Mouse (Mus musculus) hindbrain, embryonic 16.5 days (tissue): Measurements from ENCODE around the gene Olfr1012. TPM values are rescaled to one million over a fixed set of nuclear protein-coding genes. Genes with fewer than 3 reads are reported as not detected.
"Not testable (repeated sequence)": the region's sequence is repeated elsewhere in the genome, so short reads cannot be mapped to it uniquely, and the experiment has no call there.

ENCODE experiments used
- ATAC-seq: fragments of 200-750 bp; cut with Nextera tagmentation; 2 replicates; pipeline ENCODE4 v1.8.0; 2017; ENCODE audit warnings: moderate TSS enrichment, moderate library complexity
- H3K27ac ChIP-seq: fragments of 300-500 bp; sonication (generic); 2 replicates; pipeline ENCODE4 v1.5.1; 2014; ENCODE audit warnings: low read depth, mild to moderate bottlenecking, control low read depth, low read length, moderate library complexity
- H3K27me3 ChIP-seq: fragments of 300-500 bp; sonication (generic); replicated peaks from 2 replicates; pipeline ENCODE4 v1.6.1; 2014; ENCODE audit warnings: low read length; ENCODE audit not compliant: control insufficient read depth, insufficient read depth
- H3K36me3 ChIP-seq: fragments of 300-500 bp; sonication (generic); 2 replicates; pipeline ENCODE4 v1.6.1; 2014; ENCODE audit warnings: mild to moderate bottlenecking, low read length, moderate library complexity, mixed read lengths; ENCODE audit not compliant: control insufficient read depth, insufficient read depth
- H3K4me1 ChIP-seq: fragments of 300-500 bp; sonication (generic); 2 replicates; pipeline ENCODE4 v1.6.1; 2014; ENCODE audit warnings: low read depth, low read length; ENCODE audit not compliant: control insufficient read depth, insufficient read depth
- H3K4me2 ChIP-seq: fragments of 300-500 bp; sonication (generic); 2 replicates; pipeline ENCODE4 v1.6.1; 2014; ENCODE audit warnings: mild to moderate bottlenecking, low read length, control low read depth, moderate library complexity
- H3K4me3 ChIP-seq: fragments of 300-500 bp; sonication (generic); 2 replicates; pipeline ENCODE4 v1.5.1; 2014; ENCODE audit warnings: mild to moderate bottlenecking, low read length, control low read depth, moderate library complexity
- H3K9ac ChIP-seq: fragments of 300-500 bp; sonication (generic); 2 replicates; pipeline ENCODE4 v1.6.1; 2014; ENCODE audit warnings: low read depth, mild to moderate bottlenecking, control low read depth, low read length, moderate library complexity
- H3K9me3 ChIP-seq: fragments of 300-500 bp; sonication (generic); 2 replicates; pipeline ENCODE4 v1.6.1; 2014; ENCODE audit warnings: mild to moderate bottlenecking, low read length, moderate library complexity; ENCODE audit not compliant: control insufficient read depth
- WGBS: fragments of 180-500 bp; shearing (Covaris S2); extraction: QIAGEN DNeasy Blood & Tissue Kit; methylation state at CpG from one replicate; pipeline ENCODE4 v1.1.7; 2014; 5-methylcytosine and 5-hydroxymethylcytosine counted together
- polyA plus RNA-seq: library from polyadenylated mRNA; unstranded; fragments of >200 nt; fragmentation: Nextera tagmentation; extraction: Ambion mirVana; gene quantifications from 2 replicates; pipeline ENCODE4 v1.2.1, GENCODE M21; 2015

Gene Olfr1012
- polyA plus RNA-seq, 1 experiment from 2014 or later = not detected

GRCm38 (mm10) chr2:85715119-85715518 lies 47.4 kb downstream of the Olfr1012 start, which contains the start of gene Olfr1009:
Gene Olfr1009, plus strand, starts transcription at chr2:85715419.
- no peaks in the 10 kb centered on the region for H3K36me3 ChIP-seq
- no peaks in the 10 kb centered on the region for H3K27me3 ChIP-seq
- WGBS = 86% methylated on average over 1 of the region's 1 CpGs
- no peaks in the 10 kb centered on the region for H3K4me1 ChIP-seq
- no peak within 1 kb of the TSS for H3K4me3 ChIP-seq
- ATAC-seq = no peak
- H3K27ac ChIP-seq = no peak within 1 kb of the TSS
- no peaks in the 10 kb centered on the region for H3K9me3 ChIP-seq
- H3K4me2 ChIP-seq = no peak within 1 kb of the TSS
- H3K9ac ChIP-seq = no peak within 1 kb of the TSS

GRCm38 (mm10) chr2:85711159-85711558 lies 51.4 kb downstream of the Olfr1012 start:
- Histone ChIP-seq H3K9me3 (no peaks in the 10 kb centered on the region), H3K9ac (no peak overlapping the region), H3K36me3 (no peaks in the 10 kb centered on the region), H3K4me2 (no peak overlapping the region), H3K4me3 (no peak overlapping the region), H3K27ac (no peak overlapping the region), H3K27me3 (no peaks in the 10 kb centered on the region), H3K4me1 (no peaks in the 10 kb centered on the region)
- ATAC-seq = no peak
- WGBS = 39% methylated on average over 1 of the region's 1 CpGs

- H3K27ac ChIP-seq, H3K36me3 ChIP-seq: not testable (repeated sequence)
- 88% methylated on average over 2 of the region's 2 CpGs for WGBS
Observed at GRCm38 (mm10) chr2:85710680-85711079, 51.9 kb downstream of the Olfr1012 start.

More at GRCm38 (mm10) chr2:85710680-85711079, 51.9 kb downstream of the Olfr1012 start:
- not testable (repeated sequence) for H3K4me2 ChIP-seq, H3K27me3 ChIP-seq, ATAC-seq, H3K9ac ChIP-seq, H3K4me1 ChIP-seq, H3K4me3 ChIP-seq, H3K9me3 ChIP-seq

Other genes with a start within 250 kb of the Olfr1012 start
- gene 4833423E24Rik, start 243.7 kb downstream of the Olfr1012 start, polyA plus RNA-seq = 0.09 and 0.28 TPM in 2 replicates
- not detected in 2 replicates for gene Olfr996, start 183.6 kb downstream of the Olfr1012 start, polyA plus RNA-seq
- gene Olfr998, start 173.8 kb downstream of the Olfr1012 start, polyA plus RNA-seq = not detected in 2 replicates
- gene Olfr1000, start 150.9 kb downstream of the Olfr1012 start, polyA plus RNA-seq = not detected in 2 replicates
- gene Olfr1002, start 112.1 kb downstream of the Olfr1012 start, polyA plus RNA-seq = not detected in 2 replicates
- not detected in 2 replicates for gene Olfr154, start 98.3 kb downstream of the Olfr1012 start, polyA plus RNA-seq
- not detected in 2 replicates for gene Olfr1006, start 84.0 kb downstream of the Olfr1012 start, polyA plus RNA-seq
- gene Olfr1008, start 73.3 kb downstream of the Olfr1012 start, polyA plus RNA-seq = not detected in 2 replicates
- gene Olfr1009, start 47.3 kb downstream of the Olfr1012 start, polyA plus RNA-seq = not detected in 2 replicates
- gene Olfr1013, start 4.3 kb upstream of the Olfr1012 start, polyA plus RNA-seq = not detected in 2 replicates
- not detected in 2 replicates for gene Olfr1014, start 9.9 kb upstream of the Olfr1012 start, polyA plus RNA-seq
- not detected in 2 replicates for gene Olfr1015, start 19.3 kb upstream of the Olfr1012 start, polyA plus RNA-seq
- gene Olfr1016, start 39.8 kb upstream of the Olfr1012 start, polyA plus RNA-seq = not detected in 2 replicates
- not detected in 2 replicates for gene Olfr1018, start 55.7 kb upstream of the Olfr1012 start, polyA plus RNA-seq
- gene Olfr1019, start 82.7 kb upstream of the Olfr1012 start, polyA plus RNA-seq = not detected in 2 replicates
- not detected in 2 replicates for gene Olfr1020, start 84.3 kb upstream of the Olfr1012 start, polyA plus RNA-seq
- gene Olfr1022, start 105.8 kb upstream of the Olfr1012 start, polyA plus RNA-seq = not detected in 2 replicates
- gene Olfr1023, start 122.9 kb upstream of the Olfr1012 start, polyA plus RNA-seq = not detected in 2 replicates
- not detected in 2 replicates for gene Olfr1024, start 142.3 kb upstream of the Olfr1012 start, polyA plus RNA-seq
- not detected in 2 replicates for gene Olfr1025-ps1, start 152.4 kb upstream of the Olfr1012 start, polyA plus RNA-seq
- gene Olfr1026, start 158.8 kb upstream of the Olfr1012 start, polyA plus RNA-seq = not detected in 2 replicates
- gene Olfr1028, start 187.7 kb upstream of the Olfr1012 start, polyA plus RNA-seq = not detected in 2 replicates
- gene Olfr1029, start 211.1 kb upstream of the Olfr1012 start, polyA plus RNA-seq = not detected in 2 replicates
- gene Olfr1030, start 216.5 kb upstream of the Olfr1012 start, polyA plus RNA-seq = not detected in 2 replicates
- gene Olfr1031, start 227.5 kb upstream of the Olfr1012 start, polyA plus RNA-seq = not detected in 2 replicates
- gene Olfr1032, start 242.8 kb upstream of the Olfr1012 start, polyA plus RNA-seq = not detected in 2 replicates